Mouse (Mus musculus) urinary bladder, postnatal 10 days (tissue): ENCODE results near the gene Tas2r110.

Experiments
- DNase-seq: peaks from one replicate; pipeline ENCODE4 v3.0.0; 2022; ENCODE audit warnings: low spot score

Tas2r110 gene

DNA sequence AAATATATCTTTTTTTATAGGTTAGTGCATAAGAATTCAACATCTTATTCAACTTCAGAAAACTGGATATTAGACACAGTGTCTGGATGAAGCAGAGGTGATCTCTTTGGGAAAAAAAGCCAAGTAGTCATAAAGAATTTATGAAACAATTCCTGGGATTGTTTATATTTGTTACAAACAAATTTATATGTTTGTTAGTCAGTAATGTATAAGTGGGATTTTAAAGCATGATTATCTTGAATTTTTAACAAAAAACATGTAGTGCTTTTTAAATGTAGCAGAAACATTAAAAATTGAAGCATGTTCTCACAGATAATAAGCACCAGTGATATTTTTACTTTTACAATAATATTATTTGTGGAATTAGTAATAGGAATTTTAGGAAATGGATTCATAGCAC lies at the start of gene Tas2r110:
TSS of gene Tas2r110 (plus strand) at position 301 of the 400 bp plus-strand sequence.
- DNase-seq: no peak

DNA sequence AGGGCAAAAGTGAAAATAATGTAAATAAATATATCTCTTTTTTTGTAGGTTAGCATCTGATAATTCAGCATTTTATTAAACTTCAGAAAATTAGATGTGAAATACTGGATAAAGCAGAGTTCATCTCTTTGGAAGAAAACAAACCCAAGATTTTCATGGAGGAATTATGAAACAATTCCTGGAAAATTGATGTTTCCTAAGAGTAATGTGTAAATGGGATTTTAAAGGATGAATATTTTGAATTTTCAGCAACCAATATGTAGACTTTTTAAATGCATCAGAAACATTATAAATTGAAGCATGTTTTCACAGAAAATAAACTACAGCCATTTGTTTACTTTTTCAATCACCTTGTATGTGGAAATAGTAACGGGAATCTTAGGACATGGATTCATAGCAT lies 21.0 kb upstream of the Tas2r110 start, which contains the start of gene Tas2r123:
TSS of gene Tas2r123 (plus strand) at position 301 of the 400 bp plus-strand sequence.
- no peak for DNase-seq

DNA sequence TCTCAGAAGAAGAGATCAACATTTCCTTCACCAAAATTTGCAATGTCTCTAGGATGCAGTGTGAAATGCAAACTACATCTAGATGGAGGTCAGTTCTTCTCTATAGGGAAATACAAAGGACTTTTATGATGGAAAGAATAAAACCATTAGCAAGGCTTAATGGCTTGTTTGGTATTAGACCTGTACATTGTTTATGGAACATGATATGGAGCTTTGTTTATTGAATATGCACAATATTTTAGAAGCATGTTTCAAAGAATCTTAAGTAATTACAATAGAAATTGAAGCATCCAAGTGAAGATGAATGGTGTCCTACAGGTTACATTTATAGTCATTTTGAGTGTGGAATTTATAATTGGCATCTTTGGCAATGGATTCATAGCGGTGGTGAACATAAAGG lies 12.7 kb upstream of the Tas2r110 start, which contains the start of gene Tas2r116:
TSS of gene Tas2r116 (plus strand) at position 301 of the 400 bp plus-strand sequence.
- no peak for DNase-seq

DNA sequence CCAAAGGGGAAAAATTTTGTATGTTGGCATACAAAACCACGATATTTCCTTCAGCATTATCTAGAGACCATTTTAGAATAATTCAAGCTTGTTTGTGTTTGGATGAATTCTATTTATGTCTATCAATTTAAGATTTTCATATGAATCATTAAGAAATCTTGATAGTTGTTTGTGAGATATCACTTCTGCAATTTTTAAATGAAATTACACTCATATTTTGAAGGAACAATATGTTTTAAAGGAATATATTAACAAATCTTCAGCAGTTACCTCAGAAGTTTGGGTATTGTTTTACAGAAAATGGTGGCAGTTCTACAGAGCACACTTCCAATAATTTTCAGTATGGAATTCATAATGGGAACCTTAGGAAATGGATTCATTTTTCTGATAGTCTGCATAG lies 24.9 kb downstream of the Tas2r110 start, which contains the start of gene Tas2r113:
TSS of gene Tas2r113 (plus strand) at position 301 of the 400 bp plus-strand sequence.
- DNase-seq: no peak

DNA sequence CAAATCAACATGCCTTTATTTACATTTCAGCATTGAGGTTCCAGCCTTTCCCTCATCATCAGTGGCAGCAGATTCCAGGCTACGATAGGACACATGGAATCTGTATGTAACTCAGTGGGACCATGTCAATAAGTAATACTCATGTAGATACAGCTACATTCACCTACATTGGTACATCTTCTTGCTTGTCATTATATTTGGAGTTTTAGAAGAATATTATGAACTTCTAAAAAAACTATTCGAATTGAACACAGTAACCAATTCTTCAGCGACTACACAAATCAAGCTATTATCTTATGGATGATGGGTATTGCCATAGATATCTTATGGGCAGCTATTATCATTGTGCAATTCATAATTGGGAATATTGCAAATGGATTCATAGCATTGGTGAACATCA lies 41.5 kb downstream of the Tas2r110 start, which contains the start of gene Tas2r125:
TSS of gene Tas2r125 (plus strand) at position 301 of the 400 bp plus-strand sequence.
- no peak for DNase-seq
